Mouse (Mus musculus): ENCODE measurements around the gene Skap1.
A peak's percentile ranks its signal among the peaks of the same experiment; 100 is the strongest.
"Not testable (repeated sequence)": the region's sequence is repeated elsewhere in the genome, so short reads cannot be mapped to it uniquely, and the experiment has no call there.

Skap1 gene

GRCm38 (mm10) chr11:96703813-96704212 is 239.4 kb downstream of the Skap1 start:
- DNase-seq: no peak

DNA sequence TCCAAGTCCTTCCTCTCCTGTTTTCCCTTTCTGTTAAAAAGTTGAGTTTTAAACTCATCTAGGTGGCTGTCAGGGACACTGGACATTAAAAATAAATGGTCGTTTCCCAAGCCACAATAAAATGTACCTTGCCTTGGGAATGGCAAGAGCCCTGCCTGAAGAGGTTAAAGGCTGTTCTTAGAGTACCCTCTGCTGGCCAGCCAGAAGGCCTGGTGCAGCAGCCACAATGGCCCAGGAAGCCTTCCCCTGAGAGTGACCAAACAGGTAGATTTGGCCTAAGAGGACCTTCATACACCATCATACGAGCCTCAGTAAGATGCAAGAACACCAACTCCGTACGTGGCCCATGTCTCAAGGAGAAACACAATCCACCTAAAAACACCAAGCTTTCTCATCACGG is 246.9 kb downstream of the Skap1 start:
- peak; percentile 34 for DNase-seq

GRCm38 (mm10) chr11:96711670-96712069 is 247.3 kb downstream of the Skap1 start:
- no peak for DNase-seq

DNA sequence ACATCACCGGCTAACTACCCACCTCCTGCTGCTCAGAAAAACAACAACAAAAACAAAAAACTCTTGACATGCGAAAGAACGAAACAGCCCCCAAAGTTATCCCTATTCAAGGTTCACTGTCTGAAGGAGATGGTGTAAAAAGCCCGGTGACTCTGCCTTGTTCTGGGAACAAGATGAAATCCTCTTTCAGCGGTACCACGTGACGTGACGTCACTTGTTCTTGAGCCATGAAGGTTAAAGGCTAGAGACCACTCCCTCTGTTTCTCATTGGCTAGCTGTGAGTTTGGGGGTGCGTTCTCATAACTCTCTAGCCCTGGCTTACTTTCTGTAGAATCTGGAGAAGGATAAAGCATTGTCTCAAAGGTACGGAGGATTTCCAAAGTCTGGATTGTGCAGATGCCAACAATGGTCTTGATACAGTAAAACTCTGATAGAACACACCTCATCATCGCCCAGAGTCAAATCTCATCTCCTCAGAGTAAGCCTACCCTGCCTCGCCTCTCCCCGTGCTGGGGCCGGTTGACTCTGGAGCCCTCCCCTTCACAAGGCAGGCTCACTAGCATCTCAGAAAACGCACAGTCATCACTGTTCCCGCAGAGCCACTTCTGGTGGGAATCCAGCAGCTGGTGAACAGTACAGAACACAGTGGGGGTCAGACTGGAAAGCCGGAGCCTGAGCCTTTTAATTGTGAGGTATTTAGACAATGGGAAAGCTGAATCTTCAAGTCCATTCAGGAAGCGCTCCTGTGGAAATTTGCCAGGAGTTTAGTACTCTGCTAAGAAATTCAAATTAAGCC is 249.0 kb downstream of the Skap1 start:
- DNase-seq: peak; percentile 26

GRCm38 (mm10) chr11:96714011-96714410 is 249.6 kb downstream of the Skap1 start:
- DNase-seq: no peak

GRCm38 (mm10) chr11:96715168-96715567 is 250.8 kb downstream of the Skap1 start:
- not testable (repeated sequence) for DNase-seq

- DNase-seq: no peak
These were observed 254.2 kb downstream of the Skap1 start for GRCm38 (mm10) chr11:96718609-96719008.

DNA sequence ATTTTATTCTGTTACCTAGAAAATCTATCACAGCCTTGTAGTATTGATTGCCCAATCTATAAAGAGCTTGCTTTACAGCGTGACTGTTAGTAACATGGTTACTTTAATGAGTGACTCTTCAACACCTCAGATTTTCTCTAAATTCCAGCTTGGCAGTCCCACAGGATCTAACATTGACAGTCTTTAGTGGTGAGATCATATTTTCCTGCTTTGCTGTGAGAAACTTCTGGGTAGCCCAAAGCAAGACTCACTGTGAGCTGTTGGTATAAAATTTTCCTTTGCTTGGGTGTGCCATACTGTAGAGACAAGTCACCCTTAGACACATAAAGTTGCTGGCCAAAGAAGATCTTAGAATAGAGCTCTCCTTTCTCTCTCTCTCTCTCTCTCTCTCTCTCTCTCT is 261.4 kb downstream of the Skap1 start:
- DNase-seq: no peak

- DNase-seq: no peak
These were observed 264.2 kb downstream of the Skap1 start for GRCm38 (mm10) chr11:96728577-96728976.

DNA sequence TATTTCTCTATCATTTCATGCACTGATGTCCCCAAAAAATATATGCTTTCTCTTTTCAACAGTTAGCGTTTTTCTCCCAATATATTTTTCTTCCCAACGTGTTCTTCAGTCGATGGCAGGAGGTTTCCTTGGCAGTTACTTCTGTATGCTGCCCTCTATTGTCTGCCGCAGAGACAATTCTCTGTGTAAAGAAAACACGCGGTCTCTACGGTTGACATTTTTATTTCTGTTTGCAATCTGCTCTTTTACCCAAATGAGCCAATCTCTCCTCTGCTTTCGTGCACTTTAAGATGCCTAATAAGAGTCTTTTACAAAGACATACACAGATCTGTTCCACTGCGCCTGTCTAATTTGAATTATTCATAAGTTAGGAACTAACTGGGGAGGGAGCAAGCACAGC is 265.1 kb downstream of the Skap1 start:
- no peak for DNase-seq

DNA sequence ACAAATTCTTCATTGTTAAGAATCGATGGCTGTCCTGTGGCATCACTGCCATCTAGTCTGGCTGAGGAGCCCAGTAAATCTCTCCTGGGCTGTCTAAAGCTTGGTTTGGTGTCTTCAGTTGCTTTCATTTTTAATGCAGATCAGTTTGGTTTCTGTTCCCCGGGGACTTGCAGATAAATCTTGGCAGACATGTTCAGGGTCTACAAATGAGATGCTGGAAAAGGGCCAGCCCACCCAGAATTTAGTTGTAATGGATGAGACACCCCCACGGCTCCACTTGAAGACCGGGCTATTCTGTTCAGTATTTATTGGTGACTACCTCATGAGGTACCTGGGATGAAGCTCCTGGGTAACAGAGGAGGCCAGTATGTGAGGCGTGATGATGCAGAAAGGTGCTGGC is 265.9 kb downstream of the Skap1 start:
- DNase-seq: peak; percentile 30

- peak; percentile 26 for DNase-seq
These were observed 268.3 kb downstream of the Skap1 start for GRCm38 (mm10) chr11:96732657-96733056.

DNA sequence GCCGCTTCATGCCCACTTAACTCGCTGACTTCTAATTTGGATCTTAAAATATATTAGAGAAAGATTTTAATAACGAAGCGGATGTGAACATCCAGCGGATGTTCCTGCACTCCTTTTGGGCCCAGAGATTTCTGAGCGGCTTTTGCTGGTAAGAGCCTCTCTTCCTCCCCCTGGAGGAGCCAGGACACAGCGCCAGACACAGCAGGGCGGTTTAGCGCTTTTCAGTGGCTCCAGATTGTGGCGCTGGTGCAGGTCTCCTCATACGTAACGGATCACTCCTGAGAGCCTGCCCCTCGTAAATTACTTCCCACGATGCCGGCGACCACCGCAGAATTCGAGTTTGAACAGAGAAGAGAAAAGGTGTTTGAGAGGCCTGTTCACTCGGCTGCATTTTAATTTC is 271.5 kb downstream of the Skap1 start:
- peak; percentile 80 for DNase-seq

GRCm38 (mm10) chr11:96736361-96736760 is 272.0 kb downstream of the Skap1 start:
- DNase-seq: no peak

- no peak for DNase-seq
These were observed 273.5 kb downstream of the Skap1 start for GRCm38 (mm10) chr11:96737673-96738471.

DNA sequence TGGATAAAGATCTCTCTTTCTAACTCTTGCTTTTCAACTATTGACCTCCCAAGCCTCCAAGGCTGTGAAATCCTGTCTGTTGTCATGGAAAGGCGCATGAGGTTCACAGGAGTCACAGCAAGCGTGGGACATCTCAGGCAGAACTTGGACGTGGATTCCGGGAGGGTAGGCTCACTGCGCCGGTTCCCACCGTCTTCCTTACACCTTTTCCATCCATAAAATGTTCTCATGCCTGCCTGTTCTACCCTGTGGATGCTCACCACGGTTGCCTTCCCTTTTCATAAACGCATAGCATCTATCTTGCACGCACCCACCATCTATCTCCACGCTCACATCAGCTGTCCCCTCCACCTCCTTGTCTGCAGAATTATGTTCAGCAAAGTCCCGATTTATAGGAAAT is 276.4 kb downstream of the Skap1 start:
- DNase-seq: no peak

DNA sequence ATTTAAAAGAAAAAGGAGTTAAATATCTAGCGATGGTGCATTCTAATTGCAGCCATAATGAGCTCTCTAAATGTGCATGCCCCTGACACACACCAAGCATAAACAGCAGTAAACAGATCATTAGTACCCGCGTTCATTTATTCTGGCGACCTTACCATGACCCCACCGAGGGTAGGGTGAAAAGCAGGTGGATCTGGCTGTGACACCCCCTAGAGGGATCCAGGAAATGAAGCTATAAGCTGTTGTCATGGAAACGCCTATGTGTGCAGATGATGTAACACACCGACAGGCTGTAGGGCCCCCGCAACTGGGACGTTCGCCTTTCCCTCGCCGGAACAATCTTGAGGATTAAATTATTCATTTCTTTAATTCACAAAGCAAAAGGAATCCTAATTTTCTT is 277.6 kb downstream of the Skap1 start:
- DNase-seq: no peak

GRCm38 (mm10) chr11:96743000-96743399 is 278.6 kb downstream of the Skap1 start:
- no peak for DNase-seq

DNA sequence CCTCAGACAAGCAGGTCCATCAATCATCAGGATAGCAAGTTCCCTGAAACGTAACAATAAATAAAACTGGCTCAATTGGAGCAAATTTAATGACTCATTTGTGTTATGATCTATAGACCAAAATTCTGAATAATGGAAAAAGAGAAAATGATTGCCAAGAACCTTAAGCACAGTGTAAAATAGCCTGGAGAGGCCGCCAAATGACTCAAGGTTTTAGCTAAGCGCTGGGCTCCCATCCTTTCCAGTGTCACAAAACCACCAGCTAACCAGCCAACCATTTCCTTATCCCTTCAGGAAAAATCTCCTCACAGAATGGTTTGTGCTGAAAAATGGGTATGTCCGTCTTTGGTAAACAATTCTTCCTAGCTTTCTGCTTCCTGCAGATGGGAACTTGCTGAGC is 279.5 kb downstream of the Skap1 start:
- DNase-seq: no peak

GRCm38 (mm10) chr11:96746648-96747047 is 282.3 kb downstream of the Skap1 start:
- no peak for DNase-seq

- no peak for DNase-seq
These were observed 283.2 kb downstream of the Skap1 start for GRCm38 (mm10) chr11:96747555-96747954.

DNA sequence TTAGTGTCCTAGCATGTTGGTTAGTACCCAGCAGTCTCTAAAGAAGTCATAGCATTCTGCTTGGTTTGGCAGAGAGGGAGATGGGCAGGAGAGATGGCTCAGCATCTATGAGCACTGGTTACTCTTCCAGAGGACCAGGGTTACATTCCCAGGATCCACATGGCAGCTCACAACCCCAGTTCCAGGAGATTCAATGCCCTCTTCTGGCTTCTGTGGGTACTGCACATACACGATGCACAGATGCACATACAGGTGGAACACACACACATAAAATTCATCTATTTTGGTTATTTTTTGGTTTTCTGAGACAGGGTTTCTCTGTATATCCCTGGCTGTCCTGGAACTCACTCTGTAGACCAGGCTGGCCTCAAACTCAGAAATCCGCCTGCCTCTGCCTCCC is 290.9 kb downstream of the Skap1 start:
- no peak for DNase-seq

GRCm38 (mm10) chr11:96757421-96757820 is 293.0 kb downstream of the Skap1 start:
- no peak for DNase-seq

GRCm38 (mm10) chr11:96758402-96758801 is 294.0 kb downstream of the Skap1 start:
- DNase-seq: no peak
